Mouse (Mus musculus) heart, postnatal 0 days (tissue): ENCODE measurements around the gene Clic1.

Experiments used
- CTCF ChIP-seq: IDR thresholded peaks from 2 replicates; pipeline ENCODE4 v1.5.1; 2016; ENCODE audit warnings: antibody characterized with exemption, control low read depth, low read depth
- EP300 ChIP-seq: IDR thresholded peaks from 2 replicates; pipeline ENCODE4 v1.6.1; 2016; ENCODE audit warnings: antibody characterized with exemption, low read depth

DNA sequence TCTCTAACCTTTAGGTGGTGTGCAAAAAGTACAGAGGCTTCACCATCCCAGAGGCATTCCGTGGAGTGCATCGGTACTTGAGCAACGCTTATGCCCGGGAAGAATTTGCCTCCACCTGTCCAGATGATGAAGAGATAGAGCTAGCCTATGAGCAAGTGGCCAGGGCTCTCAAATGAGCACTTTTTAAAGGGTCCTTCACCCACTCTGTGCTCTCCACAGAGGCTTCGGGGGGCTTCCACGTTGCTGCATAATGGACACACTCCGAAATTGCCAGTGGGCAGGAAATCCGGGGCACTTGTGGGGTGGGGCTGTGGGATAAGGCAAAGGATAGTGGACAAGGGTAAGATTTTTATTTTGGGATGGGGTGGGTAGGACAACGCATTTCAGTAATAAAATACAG lies 8.6 kb downstream of the Clic1 start:
- no peak for TF ChIP-seq CTCF
- TF ChIP-seq EP300, result no peak
